Mouse (Mus musculus) lung, postnatal 36 days (tissue): ENCODE measurements around the gene H6pd.

Experiments
- DNase-seq: peaks from one replicate; pipeline ENCODE4 v3.0.0; 2022; ENCODE audit warnings: mixed read lengths

Gene H6pd

DNA sequence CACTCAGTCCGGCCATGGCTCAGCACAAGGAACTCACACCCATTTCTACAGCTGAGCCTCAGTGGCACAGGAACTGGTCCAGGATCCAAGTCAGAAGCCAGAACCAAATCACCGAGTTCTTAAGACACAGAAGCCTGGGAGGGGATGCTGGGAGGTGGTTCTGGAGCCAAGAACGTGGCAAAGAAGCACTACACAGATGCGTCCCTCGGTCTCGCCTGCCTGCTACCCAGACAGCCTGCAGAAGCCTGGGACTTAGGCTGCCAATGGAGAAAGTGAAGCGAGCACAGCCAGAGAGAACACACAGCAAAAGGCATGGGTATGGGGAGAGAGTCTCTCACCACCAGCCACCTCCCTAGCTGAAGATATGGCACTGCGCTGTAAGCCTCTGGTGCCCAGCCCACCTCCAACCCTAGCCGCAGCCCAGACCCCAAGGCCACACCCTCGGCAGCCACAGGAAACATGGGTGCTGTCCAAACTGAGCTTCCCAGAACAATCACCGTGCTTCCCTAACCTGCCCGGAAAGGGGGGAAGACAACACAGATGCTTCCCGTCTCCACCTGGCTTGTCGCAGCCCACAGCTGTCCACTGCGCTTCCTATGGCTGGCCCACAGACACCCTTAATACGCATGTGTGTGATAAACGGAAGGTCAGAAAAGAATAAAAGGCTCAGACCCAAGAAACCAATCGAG, 67.6 kb downstream of the H6pd start:
- no peak for DNase-seq

DNA sequence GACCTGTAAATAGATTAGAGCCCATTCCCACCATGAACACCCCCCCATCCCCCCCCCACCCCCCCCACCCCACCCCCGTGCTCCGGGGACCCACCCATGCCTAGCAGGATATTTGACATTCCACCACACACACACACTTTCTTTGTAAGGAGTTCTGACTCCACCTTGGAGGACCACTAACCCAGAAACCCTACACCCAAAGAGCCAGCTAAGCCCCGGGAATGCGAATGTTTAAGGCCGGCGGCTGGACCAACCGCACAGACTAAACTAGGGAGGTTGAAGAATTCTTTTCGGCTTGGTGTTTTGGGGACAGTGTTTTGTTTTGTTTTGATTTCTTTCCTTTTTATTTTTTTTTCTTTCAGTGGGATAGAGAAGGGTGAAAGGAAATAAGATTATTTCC, 70.1 kb downstream of the H6pd start:
- DNase-seq: no peak

DNA sequence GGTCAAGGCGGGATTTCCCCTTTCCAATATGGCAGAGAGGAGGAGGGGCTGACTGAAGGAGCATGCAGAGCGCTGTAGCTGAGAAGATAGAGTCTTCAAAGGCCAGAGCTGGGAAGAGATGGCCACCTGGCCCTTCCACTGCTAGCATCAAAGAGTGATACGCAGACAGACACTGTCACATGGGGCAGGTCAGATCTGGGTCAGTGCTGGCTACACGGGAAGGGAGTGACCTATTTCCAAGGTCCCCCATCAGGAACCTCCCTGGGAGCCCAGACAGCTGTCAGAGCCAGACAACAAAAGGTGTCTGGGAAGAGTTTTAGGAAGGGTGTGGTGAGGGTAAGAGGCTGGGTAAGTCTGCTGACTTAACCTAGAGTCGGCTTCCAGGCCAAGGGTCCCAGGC, 71.9 kb downstream of the H6pd start:
- DNase-seq: no peak

DNA sequence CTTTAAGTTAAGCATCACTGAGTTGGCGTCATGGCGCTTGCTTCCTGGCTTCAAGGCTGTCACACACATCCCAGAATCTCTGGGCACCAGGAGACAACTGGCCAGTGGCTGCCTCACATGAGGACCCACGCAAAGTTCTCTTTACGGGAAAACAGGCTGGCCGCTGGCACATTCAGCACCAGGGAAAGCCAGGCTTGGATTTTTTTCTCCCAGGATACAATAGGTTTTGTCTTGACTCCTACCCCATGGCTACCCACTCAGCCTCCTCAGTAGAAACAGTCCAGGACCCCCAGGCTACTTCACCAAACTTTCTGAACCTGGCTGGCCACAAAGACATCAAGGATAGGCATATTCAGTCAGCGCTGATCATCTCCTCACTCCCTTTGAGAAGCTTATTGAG, 73.4 kb downstream of the H6pd start:
- no peak for DNase-seq

DNA sequence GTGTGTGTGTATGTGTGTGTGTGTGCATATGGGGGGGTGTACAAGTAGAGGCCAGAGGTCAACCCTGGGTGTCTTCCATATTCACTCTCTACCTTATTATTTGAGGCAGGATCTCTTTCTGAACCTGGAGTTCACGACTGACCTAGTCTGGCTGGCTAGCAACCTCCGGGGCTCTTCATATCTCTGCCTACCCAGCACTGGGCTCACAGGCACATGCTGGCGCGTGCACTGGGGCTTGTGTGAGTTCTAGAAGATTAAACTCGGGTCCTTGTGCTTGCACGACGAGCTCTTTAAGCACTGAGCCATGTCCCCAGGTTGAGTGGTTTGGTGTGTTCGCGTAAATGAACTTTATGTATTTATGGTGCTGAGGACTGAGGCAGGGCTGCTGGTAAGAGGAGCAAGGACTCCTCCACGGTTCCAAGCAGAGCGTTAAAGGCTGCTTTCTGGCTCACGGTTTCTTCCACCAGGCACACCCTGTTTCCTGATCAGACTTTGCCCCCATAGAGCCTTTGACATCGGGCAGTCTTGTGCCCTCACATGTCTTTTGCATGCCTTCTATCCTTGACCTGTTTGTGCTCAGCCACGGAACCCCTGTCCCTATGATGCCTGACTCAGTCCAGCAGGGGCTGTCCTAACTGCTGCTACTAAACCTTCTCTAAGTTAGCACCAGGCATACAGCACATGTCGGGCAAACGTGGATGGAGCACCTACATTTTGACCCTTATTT, 75.1 kb downstream of the H6pd start:
- DNase-seq: no peak

DNA sequence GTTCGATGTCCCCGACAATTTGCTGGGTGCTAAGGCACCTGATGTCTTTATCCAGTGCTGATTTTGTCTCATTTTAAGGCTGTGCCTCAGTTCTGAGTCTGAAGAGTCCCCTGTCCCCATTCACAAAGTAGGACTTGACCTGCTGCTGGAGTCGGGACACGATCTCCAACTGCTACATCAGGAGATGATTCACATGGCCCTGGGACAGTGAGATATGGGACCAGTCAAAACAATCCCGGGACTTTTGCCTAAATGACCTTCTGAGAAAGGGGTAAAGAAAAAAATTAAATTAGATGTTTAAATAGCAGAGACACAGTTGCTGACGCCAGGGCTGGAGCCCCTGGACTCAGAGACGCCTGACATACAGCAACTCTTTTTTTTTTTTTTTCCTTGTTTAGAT, 75.8 kb downstream of the H6pd start:
- no peak for DNase-seq

DNA sequence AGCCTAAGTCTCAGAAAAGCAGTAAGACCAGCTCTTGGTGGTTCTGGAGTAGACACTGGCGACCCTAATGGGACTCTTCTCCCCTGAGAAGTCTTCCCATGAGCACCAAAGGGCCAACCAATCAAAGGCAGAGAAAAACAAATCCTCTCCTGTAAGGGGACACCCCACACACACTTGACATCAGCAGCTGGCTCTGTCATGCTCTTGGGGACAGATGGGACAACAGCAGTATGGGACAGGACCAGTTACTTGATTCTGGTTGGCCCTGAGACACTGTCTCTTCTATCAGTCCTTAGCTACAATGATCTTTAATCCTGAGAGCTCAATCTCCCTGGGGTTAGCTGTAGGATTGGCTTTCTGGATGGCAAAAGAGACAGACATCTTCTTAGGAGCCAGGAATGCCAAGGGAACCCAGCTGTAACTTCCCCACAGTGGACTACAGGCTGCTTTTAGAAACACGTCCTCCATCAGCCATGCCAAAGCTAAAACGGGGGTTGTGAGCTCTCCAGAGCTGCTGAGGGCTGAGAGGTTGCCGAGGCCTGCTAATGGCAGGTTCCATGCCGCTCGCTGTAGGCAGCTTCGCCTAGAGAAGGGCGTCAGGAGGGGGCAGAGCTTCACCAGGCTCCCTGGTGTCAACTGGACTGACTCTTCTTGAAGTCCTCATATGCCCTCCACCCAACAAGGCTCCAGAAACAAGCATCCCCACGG, 76.6 kb downstream of the H6pd start:
- DNase-seq: no peak

DNA sequence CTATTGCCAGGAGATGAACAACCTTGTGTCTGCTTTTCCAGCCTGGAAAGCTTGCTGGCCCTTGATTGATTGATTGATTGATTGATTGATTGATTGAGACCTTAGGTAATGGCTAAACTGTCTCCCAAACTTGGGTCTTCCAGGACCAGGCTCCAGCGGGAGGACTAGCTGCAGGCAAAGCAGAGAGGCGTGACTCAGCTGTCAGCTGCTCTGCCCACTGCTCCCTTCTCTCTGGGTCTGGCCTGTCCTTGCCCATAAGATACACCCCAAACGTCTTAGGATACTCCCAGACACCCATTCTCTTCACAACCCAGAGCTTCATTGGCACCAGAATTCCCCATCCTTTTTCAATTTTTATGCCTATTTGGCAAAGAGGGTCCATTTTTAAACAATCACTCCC, 78.1 kb downstream of the H6pd start:
- DNase-seq: no peak
